Comparison of ENCODE assay signal across 8 mouse cellular contexts in the genomic region with DNA sequence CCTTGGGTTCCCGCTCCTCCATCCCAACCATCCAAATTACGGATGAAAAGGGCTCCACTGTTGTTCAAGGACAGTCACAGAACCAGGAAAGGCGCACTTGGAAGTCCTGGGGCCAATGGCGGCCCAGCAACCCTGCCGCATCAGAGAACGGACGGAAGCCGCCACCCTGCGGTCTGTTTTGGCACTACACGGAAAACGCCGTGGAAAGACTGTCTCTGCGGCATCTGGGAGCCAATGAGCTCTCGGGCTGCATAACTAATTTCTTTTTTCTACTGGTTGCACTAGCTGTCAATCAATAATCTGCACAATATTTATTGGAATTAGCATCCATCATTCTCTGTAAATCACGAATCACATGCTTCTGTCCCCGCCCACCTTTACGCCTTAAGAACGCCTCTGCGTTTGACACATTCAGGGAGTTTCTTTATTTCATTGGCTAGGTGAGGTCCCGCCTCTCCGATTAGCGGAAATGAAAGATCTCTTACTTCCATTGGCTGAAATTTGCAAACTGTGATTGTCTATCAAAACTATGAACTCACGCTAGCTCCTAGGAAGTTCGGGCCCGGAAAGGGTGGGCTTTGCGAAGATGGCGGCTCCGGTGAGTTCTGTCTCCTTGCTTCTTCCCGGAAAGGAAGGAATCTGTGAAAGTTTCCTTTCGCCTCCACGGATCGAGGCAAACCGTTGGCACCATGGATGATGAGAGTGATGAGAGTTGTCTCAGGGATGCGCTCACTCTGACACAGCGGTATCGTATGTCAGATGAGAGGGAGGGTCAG. TPM values are rescaled to one million over a fixed set of nuclear protein-coding genes. Genes with fewer than 3 reads are reported as not detected.
DNase-seq lines count a peak whose midpoint lies in the region; ATAC-seq and TF ChIP-seq lines count a peak whose summit lies in the region.

A gene (plus strand): TSS at position 464 of the 776 bp plus-strand sequence.

- peak within 1 kb of the TSS; percentile 89 for H3K4me2 ChIP-seq in forebrain, embryonic 16.5 days (ENCODE audit: low read length)
- peak within 1 kb of the TSS; percentile 76 for H3K4me2 ChIP-seq in lung, embryonic 14.5 days

- peak within 1 kb of the TSS; percentile 93 for H3K27ac ChIP-seq in forebrain, embryonic 16.5 days (ENCODE audit: low read length)
- peak within 1 kb of the TSS; percentile 100 for H3K27ac ChIP-seq in layer of hippocampus, adult 2 months
- H3K27ac ChIP-seq in lung, embryonic 14.5 days (ENCODE audit: low read depth): peak within 1 kb of the TSS; percentile 97
- peak within 1 kb of the TSS; percentile 94 for H3K27ac ChIP-seq in olfactory bulb, adult 2 months (ENCODE audit: insufficient read depth, low read depth, low read length)
- H3K27ac ChIP-seq in thymus, adult 2 months (ENCODE audit: control insufficient read depth, insufficient read depth, low read length): peak within 1 kb of the TSS; percentile 79

- H3K36me3 ChIP-seq in G1E (replicated peaks): peaks cover 35% of the 10 kb centered on the region
- H3K36me3 ChIP-seq in forebrain, embryonic 16.5 days (ENCODE audit: control insufficient read depth, insufficient read depth): no peaks in the 10 kb centered on the region
- peaks cover 19% of the 10 kb centered on the region for H3K36me3 ChIP-seq in lung, embryonic 14.5 days (ENCODE audit: insufficient read depth)
- H3K36me3 ChIP-seq in thymus, adult 2 months (ENCODE audit: control insufficient read depth, insufficient read depth, low read length): peaks cover 10% of the 10 kb centered on the region; the same call in 1 of the 2 replicates

- H3K4me1 ChIP-seq in G1E (ENCODE audit: insufficient read depth, low read depth, low read length): peaks cover 18% of the 10 kb centered on the region
- peaks cover 4% of the 10 kb centered on the region for H3K4me1 ChIP-seq in forebrain, embryonic 16.5 days (replicated peaks; ENCODE audit: control insufficient read depth, insufficient read depth, low read length)
- no peaks in the 10 kb centered on the region for H3K4me1 ChIP-seq in lung, embryonic 14.5 days (ENCODE audit: insufficient read depth)
- H3K4me1 ChIP-seq in olfactory bulb, adult 2 months (ENCODE audit: control insufficient read depth, insufficient read depth, low read length): peaks cover 5% of the 10 kb centered on the region; the same call in 1 of the 2 replicates
- peaks cover 5% of the 10 kb centered on the region for H3K4me1 ChIP-seq in thymus, adult 2 months (replicated peaks; ENCODE audit: control insufficient read depth, insufficient read depth, low read length)

- intact Hi-C loops in heart, postnatal 36 days (cut with DNase I): loop anchor here (1.0 to 2.0 kb wide), 2 partner anchors 114 to 172 kb away; no protein-coding TSS in a partner anchor

- under 1% methylated on average over 36 of the region's 36 CpGs for WGBS in forebrain, embryonic 16.5 days
- WGBS in lung, embryonic 14.5 days: under 1% methylated on average over 36 of the region's 36 CpGs
- under 1% methylated on average over 36 of the region's 36 CpGs for WGBS in olfactory bulb, adult 2 months
- under 1% methylated on average over 36 of the region's 36 CpGs for WGBS in thymus, adult 2 months

- TF ChIP-seq POLR2A in olfactory bulb, adult 2 months (IDR thresholded peaks at IDR 0.05; ENCODE audit: insufficient read depth, low read depth, low read length): peak; percentile 55
- peak; percentile 79 for TF ChIP-seq POLR2A in thymus, adult 2 months (IDR thresholded peaks at IDR 0.05; ENCODE audit: control insufficient read depth, extremely low read depth, insufficient read depth, low read length, poor library complexity)

- no peak for TF ChIP-seq CTCF in G1E (IDR thresholded peaks at IDR 0.05; ENCODE audit: low read depth, low read length)
- TF ChIP-seq CTCF in layer of hippocampus, adult 2 months (conservative IDR thresholded peaks at IDR 0.05): peak; percentile 98
- TF ChIP-seq CTCF in lung, embryonic 14.5 days (IDR thresholded peaks at IDR 0.05; ENCODE audit: low read depth): peak; percentile 94
- peak; percentile 82 for TF ChIP-seq CTCF in olfactory bulb, adult 2 months (IDR thresholded peaks at IDR 0.05; ENCODE audit: insufficient read depth, low read depth, low read length)
- peak; percentile 82; the same call in 1 of the 2 replicates for TF ChIP-seq CTCF in thymus, adult 2 months (IDR thresholded peaks at IDR 0.05; ENCODE audit: borderline replicate concordance, control insufficient read depth, extremely low read depth, insufficient read depth, low read length, poor library complexity)

- no peaks in the 10 kb centered on the region for H3K27me3 ChIP-seq in G1E (ENCODE audit: insufficient read depth, low read length)
- H3K27me3 ChIP-seq in forebrain, embryonic 16.5 days (replicated peaks; ENCODE audit: control insufficient read depth, insufficient read depth, low read length): no peaks in the 10 kb centered on the region
- H3K27me3 ChIP-seq in lung, embryonic 14.5 days (ENCODE audit: insufficient read depth, low read length): no peaks in the 10 kb centered on the region
- no peaks in the 10 kb centered on the region for H3K27me3 ChIP-seq in thymus, adult 2 months (ENCODE audit: control insufficient read depth, insufficient read depth, low read length)

- H3K9me3 ChIP-seq in G1E (replicated peaks): 0 out of 2 replicates have a peak, but pooled peaks cover 2% of the 10 kb centered on the region
- no peaks in the 10 kb centered on the region for H3K9me3 ChIP-seq in forebrain, embryonic 16.5 days (ENCODE audit: control insufficient read depth, low read length)
- no peaks in the 10 kb centered on the region for H3K9me3 ChIP-seq in lung, embryonic 14.5 days (ENCODE audit: low read depth, low read length)

- H3K9ac ChIP-seq in forebrain, embryonic 16.5 days (replicated peaks; ENCODE audit: low read depth, low read length): peak within 1 kb of the TSS; percentile 75
- peak within 1 kb of the TSS; percentile 73 for H3K9ac ChIP-seq in lung, embryonic 14.5 days

- H3K4me3 ChIP-seq in G1E (ENCODE audit: low read depth, low read length): peak within 1 kb of the TSS; percentile 81
- peak within 1 kb of the TSS; percentile 86 for H3K4me3 ChIP-seq in forebrain, embryonic 16.5 days (replicated peaks; ENCODE audit: low read length)
- H3K4me3 ChIP-seq in layer of hippocampus, adult 2 months: peak within 1 kb of the TSS; percentile 84
- peak within 1 kb of the TSS; percentile 65 for H3K4me3 ChIP-seq in lung, embryonic 14.5 days (ENCODE audit: low read depth, low read length)
- H3K4me3 ChIP-seq in olfactory bulb, adult 2 months (ENCODE audit: insufficient read depth, low read depth, low read length): peak within 1 kb of the TSS; percentile 95
- peak within 1 kb of the TSS; percentile 96 for H3K4me3 ChIP-seq in thymus, adult 2 months (ENCODE audit: control insufficient read depth, insufficient read depth, low read length)

- ATAC-seq in G1E (ENCODE audit: extremely low read depth, insufficient number of reproducible peaks, low FRiP score, poor library complexity, severe bottlenecking): peak; percentile 90
- ATAC-seq in forebrain, embryonic 16.5 days: peak; percentile 97
- peak; percentile 95 for ATAC-seq in lung, embryonic 14.5 days (ENCODE audit: insufficient read depth)

- peak; percentile 98 for DNase-seq in G1E (ENCODE audit: low spot score)
- peak; percentile 98 to 99 for DNase-seq in cerebellum, adult 18-20 months
- DNase-seq in heart, postnatal 36 days: peak; percentile 99
- DNase-seq in layer of hippocampus, adult 2 months (ENCODE audit: low spot score in 2 of 2): peak; percentile 99 to 100
- DNase-seq in lung, embryonic 14.5 days: peak; percentile 100
- peak; percentile 99 for DNase-seq in thymus, adult 2 months

RNA-seq across cellular contexts. Expression of the gene that starts here (rescaled TPM):
- total RNA-seq in G1E (2014; fragmentation: Nextera tagmentation) (55.2 and 64.8 TPM in 2 replicates), G1E (2017) (62.0 and 78.3 TPM in 2 replicates)
- 31.7 and 41.4 TPM in 2 replicates for polyA plus RNA-seq in G1E (2012)
- polyA plus RNA-seq in forebrain, embryonic 16.5 days (2015; fragmentation: Nextera tagmentation; extraction: Ambion mirVana): 58.8 and 61.2 TPM in 2 replicates
- total RNA-seq in heart, postnatal 36 days (2021): 10 to 100 TPM; 25.6 to 29.3 TPM
- 10 to 100 TPM; 30.3 to 34.9 TPM for total RNA-seq in layer of hippocampus, adult 2 months (2021)
- 75.0 and 81.6 TPM in 2 replicates for polyA plus RNA-seq in lung, embryonic 14.5 days (2014; fragmentation: Nextera tagmentation; extraction: Ambion mirVana)
- polyA plus RNA-seq in olfactory bulb, adult 2 months (2012; ENCODE audit: insufficient read depth, insufficient read length, low replicate concordance, missing spikeins): not detected in 2 replicates
- 24.6 and 31.0 TPM in 2 replicates for polyA plus RNA-seq in thymus, adult 2 months (2012; rRNA removed)

Comparison
In these comparisons a context has a peak if more than half of its experiments do, and no peak if none do; other contexts are left out.
1. Peak in every context shown above with its lines: DNase-seq, ATAC-seq, H3K4me3 ChIP-seq and H3K27ac ChIP-seq.
2. RNA of the gene that starts here (polyA plus RNA-seq): 75.0 to 81.6 TPM in lung, embryonic 14.5 days, 58.8 to 61.2 TPM in forebrain, embryonic 16.5 days, 31.7 to 41.4 TPM in G1E and 24.6 to 31.0 TPM in thymus, adult 2 months; not detected in olfactory bulb, adult 2 months; every median in the first group is over 10 times any median in the second.